Mouse (Mus musculus): ENCODE results near the gene Stxbp1.

GRCm38 (mm10) chr2:32818208-32818607 is 28.8 kb downstream of the Stxbp1 start:
- TF ChIP-seq CTCF (IDR thresholded peaks at IDR 0.05; ENCODE audit: control insufficient read depth, insufficient read depth, low read length) (no peak), POLR2A (IDR thresholded peaks at IDR 0.05; ENCODE audit: borderline replicate concordance, control insufficient read depth, low read depth, low read length) (no peak)
